Mouse (Mus musculus) B cell, adult 2 months (primary cell): ENCODE measurements around the gene Nat8f1.
A peak's percentile ranks its signal among the peaks of the same experiment; 100 is the strongest.
"Not testable (repeated sequence)": the region's sequence is repeated elsewhere in the genome, so short reads cannot be mapped to it uniquely, and the experiment has no call there.

ENCODE experiments used
- DNase-seq, 2 experiments: peaks; one replicate each; pipeline ENCODE4 v3.0.0; 2022

Nat8f1 gene

GRCm38 (mm10) chr6:85904642-85905061 lies 10.8 kb downstream of the Nat8f1 start, which contains the start of gene Nat8f4:
Gene Nat8f4, minus strand, starts transcription at chr6:85904884.
- DNase-seq, result peak; percentile 88

GRCm38 (mm10) chr6:85902303-85902702 lies 13.2 kb downstream of the Nat8f1 start:
- DNase-seq, result no peak

GRCm38 (mm10) chr6:85898596-85899475 lies 16.7 kb downstream of the Nat8f1 start:
- not testable (repeated sequence) for DNase-seq

- peak; percentile 36 to 42 for DNase-seq
These were observed 20.3 kb downstream of the Nat8f1 start for GRCm38 (mm10) chr6:85895061-85895648.

- no peak for DNase-seq
These were observed 26.5 kb downstream of the Nat8f1 start for GRCm38 (mm10) chr6:85888961-85889360.

- no peak for DNase-seq
These were observed 31.2 kb downstream of the Nat8f1 start for GRCm38 (mm10) chr6:85884311-85884710.

- not testable (repeated sequence) for DNase-seq
These were observed 32.2 kb downstream of the Nat8f1 start for GRCm38 (mm10) chr6:85883246-85883645.

GRCm38 (mm10) chr6:85869006-85869405 lies 46.5 kb downstream of the Nat8f1 start, which contains the start of gene Nat8f2:
Gene Nat8f2, minus strand, starts transcription at chr6:85869158.
- DNase-seq, result not testable (repeated sequence)

- no peak for DNase-seq
These were observed 47.5 kb downstream of the Nat8f1 start for GRCm38 (mm10) chr6:85867726-85868690.

GRCm38 (mm10) chr6:85866995-85867394 lies 48.5 kb downstream of the Nat8f1 start:
- not testable (repeated sequence) for DNase-seq

- not testable (repeated sequence) for DNase-seq
These were observed 49.3 kb downstream of the Nat8f1 start for GRCm38 (mm10) chr6:85866166-85866565.

- not testable (repeated sequence) for DNase-seq
These were observed 50.4 kb downstream of the Nat8f1 start for GRCm38 (mm10) chr6:85864900-85865639.

- DNase-seq, result no peak
These were observed 51.6 kb downstream of the Nat8f1 start for GRCm38 (mm10) chr6:85863840-85864239.

GRCm38 (mm10) chr6:85863136-85863535 lies 52.4 kb downstream of the Nat8f1 start:
- DNase-seq, result no peak

- no peak for DNase-seq
These were observed 52.9 kb downstream of the Nat8f1 start for GRCm38 (mm10) chr6:85862565-85862964.

- no peak for DNase-seq
These were observed 54.2 kb downstream of the Nat8f1 start for GRCm38 (mm10) chr6:85861247-85861646.
